Mouse (Mus musculus) hindbrain, embryonic 13.5 days (tissue): Measurements from ENCODE around the gene Mxd3. TPM values are rescaled to one million over a fixed set of nuclear protein-coding genes. Genes with fewer than 3 reads are reported as not detected.

Experiments
- ATAC-seq: fragments of 200-750 bp; cut with Nextera tagmentation; 2 replicates; pipeline ENCODE4 v1.8.0; 2017; ENCODE audit warnings: moderate TSS enrichment; ENCODE audit not compliant: low FRiP score
- H3K27ac ChIP-seq: fragments of 300-500 bp; sonication (generic); 2 replicates; pipeline ENCODE4 v1.5.1; 2015; ENCODE audit warnings: inconsistent platforms, mild to moderate bottlenecking, moderate library complexity
- H3K27me3 ChIP-seq: fragments of 300-500 bp; sonication (generic); 2 replicates; pipeline ENCODE4 v1.6.1; 2015; ENCODE audit warnings: mild to moderate bottlenecking, inconsistent platforms
- H3K36me3 ChIP-seq: fragments of 300-500 bp; sonication (generic); 2 replicates; pipeline ENCODE4 v1.6.1; 2015; ENCODE audit warnings: mild to moderate bottlenecking, inconsistent platforms
- H3K4me1 ChIP-seq: fragments of 300-500 bp; sonication (generic); replicated peaks from 2 replicates; pipeline ENCODE4 v1.6.1; 2015; ENCODE audit warnings: inconsistent platforms
- H3K4me2 ChIP-seq: fragments of 300-500 bp; sonication (generic); 2 replicates; pipeline ENCODE4 v1.6.1; 2015; ENCODE audit warnings: inconsistent platforms, mild to moderate bottlenecking, moderate library complexity
- H3K4me3 ChIP-seq: fragments of 300-500 bp; sonication (generic); 2 replicates; pipeline ENCODE4 v1.5.1; 2015; ENCODE audit warnings: mild to moderate bottlenecking, inconsistent platforms
- H3K9ac ChIP-seq: fragments of 300-500 bp; sonication (generic); 2 replicates; pipeline ENCODE4 v1.6.1; 2015; ENCODE audit warnings: mild to moderate bottlenecking, inconsistent platforms
- H3K9me3 ChIP-seq: fragments of 300-500 bp; sonication (generic); 2 replicates; pipeline ENCODE4 v1.6.1; 2016; ENCODE audit warnings: inconsistent platforms
- WGBS: fragments of 180-500 bp; shearing (Covaris S2); methylation state at CpG from one replicate; pipeline ENCODE4 v1.1.7; 2015; 5-methylcytosine and 5-hydroxymethylcytosine counted together
- polyA plus RNA-seq: library from polyadenylated mRNA; unstranded; fragments of >200 nt; fragmentation: Nextera tagmentation; extraction: Ambion mirVana; gene quantifications from 2 replicates; pipeline ENCODE4 v1.2.1, GENCODE M21; 2015

The Mxd3 gene
- 12.1 and 12.4 TPM in 2 replicates for polyA plus RNA-seq

DNA sequence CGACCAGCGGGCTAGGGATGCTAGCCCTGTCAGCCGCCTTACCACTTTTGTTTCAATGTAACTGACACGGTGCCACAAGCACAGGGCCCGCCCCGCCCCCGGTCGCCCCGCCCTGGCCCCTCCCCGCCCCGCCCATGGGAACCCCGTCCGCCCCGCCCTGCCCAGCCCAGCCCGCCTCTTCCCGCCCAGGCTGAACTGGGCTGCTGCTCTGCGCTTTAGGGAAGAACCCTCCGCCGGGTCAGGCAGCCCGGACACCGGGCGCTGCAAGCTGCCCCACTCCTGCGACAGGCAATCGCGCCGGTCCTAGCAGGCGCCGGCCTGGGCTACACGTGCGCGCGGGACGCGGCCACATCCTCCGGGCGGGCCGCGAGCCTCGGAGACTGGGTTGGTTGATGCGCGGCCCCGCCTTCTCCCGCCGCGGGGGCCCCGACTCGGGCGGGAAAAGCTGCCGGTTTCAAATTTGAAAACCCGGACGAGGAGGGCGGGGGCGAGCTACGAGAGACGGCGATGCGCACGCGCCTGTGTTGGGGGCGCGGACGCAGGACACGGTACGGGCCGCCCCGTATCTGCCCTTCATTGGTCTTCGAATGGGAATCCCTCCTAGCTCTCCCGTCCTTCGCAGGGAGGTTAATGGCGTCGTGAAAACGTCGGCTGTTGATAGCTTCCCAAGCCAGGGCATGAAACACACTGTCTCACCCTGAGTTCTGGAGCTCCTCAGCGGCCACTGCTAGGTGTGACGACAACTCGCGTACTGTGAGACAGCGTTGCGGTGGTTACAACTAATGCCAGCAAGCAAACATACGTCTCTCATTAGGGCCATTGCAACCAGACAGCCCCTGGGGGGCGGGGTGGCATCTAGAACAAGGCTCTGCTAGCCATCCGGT, at the start of gene Mxd3:
Gene Mxd3 (minus strand): TSS at position 141 of the 884 bp plus-strand sequence.
- Histone ChIP-seq H3K4me1 (peaks cover 35% of the 10 kb centered on the region), H3K9ac (peak within 1 kb of the TSS; percentile 77), H3K27ac (peak within 1 kb of the TSS; percentile 84), H3K36me3 (peaks cover 15% of the 10 kb centered on the region), H3K4me3 (peak within 1 kb of the TSS; percentile 65), H3K4me2 (peak within 1 kb of the TSS; percentile 80), H3K9me3 (no peaks in the 10 kb centered on the region), H3K27me3 (0 out of 2 replicates have a peak, but pooled peaks cover 7% of the 10 kb centered on the region)
- peak; percentile 83 for ATAC-seq
- WGBS, result 0% methylated on average over 69 of the region's 82 CpGs

DNA sequence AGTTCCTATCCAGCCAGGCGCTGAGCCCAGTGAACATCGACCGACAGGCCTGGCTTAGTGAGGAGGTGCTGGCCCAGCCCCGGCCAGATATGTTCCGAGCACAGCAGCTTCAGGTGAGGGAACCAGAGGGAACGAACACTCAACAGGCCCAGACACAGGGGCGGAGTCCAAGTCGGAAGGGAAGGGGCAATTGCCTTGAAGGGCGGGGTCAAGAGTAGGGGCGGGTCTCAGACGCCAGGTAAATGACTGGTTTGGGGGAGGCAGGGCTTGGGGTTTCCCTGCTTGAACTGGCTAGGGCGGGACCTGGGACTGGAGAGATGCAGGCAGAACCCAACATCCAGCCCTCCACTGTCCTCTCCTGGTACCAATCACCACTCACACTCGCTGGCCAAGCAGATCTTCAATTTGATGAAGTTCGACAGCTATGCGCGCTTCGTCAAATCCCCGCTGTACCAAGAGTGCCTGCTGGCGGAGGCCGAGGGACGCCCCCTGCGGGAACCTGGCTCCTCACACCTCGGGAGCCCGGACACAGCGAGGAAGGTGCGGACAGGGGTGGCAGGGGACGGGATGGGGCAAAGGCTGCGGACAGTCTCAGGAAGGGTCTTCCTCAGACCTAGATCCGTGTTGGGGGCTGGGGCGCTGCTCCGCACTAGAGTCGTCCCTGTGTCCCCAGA, 49.4 kb upstream of the Mxd3 start:
- H3K27me3 ChIP-seq, result peaks cover 84% of the 10 kb centered on the region
- no peak overlapping the region for H3K4me2 ChIP-seq
- H3K4me3 ChIP-seq, result no peak overlapping the region
- no peak overlapping the region for H3K27ac ChIP-seq
- 10% methylated on average over 32 of the region's 32 CpGs for WGBS
- peaks cover 7% of the 10 kb centered on the region; the same call in 1 of the 2 replicates for H3K4me1 ChIP-seq
- ATAC-seq, result no peak
- no peaks in the 10 kb centered on the region for H3K9me3 ChIP-seq
- H3K9ac ChIP-seq, result no peak overlapping the region
- H3K36me3 ChIP-seq, result no peaks in the 10 kb centered on the region

DNA sequence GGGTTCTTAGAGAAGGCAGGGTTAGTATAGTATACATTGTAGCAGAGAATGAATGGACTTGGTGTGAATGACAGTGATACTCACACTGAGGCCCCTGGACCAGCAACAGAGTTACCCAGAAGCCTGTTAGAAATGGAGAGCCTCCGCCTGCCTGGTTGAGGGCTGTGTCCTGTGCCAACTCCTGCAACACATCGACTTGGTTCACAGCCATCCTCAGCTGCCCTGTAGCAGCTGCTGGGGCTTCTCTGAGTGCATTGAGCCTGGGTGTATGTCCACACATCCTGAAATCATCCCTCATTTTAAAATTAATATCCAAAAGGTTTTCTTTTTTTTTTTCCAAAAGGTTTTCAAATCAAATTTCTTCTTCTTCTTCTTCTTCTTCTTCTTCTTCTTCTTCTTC, 46.3 kb upstream of the Mxd3 start:
- 69% methylated on average over 2 of the region's 2 CpGs for WGBS
- peaks cover 7% of the 10 kb centered on the region; the same call in 1 of the 2 replicates for H3K4me1 ChIP-seq
- no peak for ATAC-seq
- no peak overlapping the region for H3K4me2 ChIP-seq
- no peak overlapping the region for H3K9ac ChIP-seq
- H3K4me3 ChIP-seq, result no peak overlapping the region
- peaks cover 74% of the 10 kb centered on the region for H3K27me3 ChIP-seq
- no peaks in the 10 kb centered on the region for H3K36me3 ChIP-seq
- no peak overlapping the region for H3K27ac ChIP-seq
- H3K9me3 ChIP-seq, result no peaks in the 10 kb centered on the region

DNA sequence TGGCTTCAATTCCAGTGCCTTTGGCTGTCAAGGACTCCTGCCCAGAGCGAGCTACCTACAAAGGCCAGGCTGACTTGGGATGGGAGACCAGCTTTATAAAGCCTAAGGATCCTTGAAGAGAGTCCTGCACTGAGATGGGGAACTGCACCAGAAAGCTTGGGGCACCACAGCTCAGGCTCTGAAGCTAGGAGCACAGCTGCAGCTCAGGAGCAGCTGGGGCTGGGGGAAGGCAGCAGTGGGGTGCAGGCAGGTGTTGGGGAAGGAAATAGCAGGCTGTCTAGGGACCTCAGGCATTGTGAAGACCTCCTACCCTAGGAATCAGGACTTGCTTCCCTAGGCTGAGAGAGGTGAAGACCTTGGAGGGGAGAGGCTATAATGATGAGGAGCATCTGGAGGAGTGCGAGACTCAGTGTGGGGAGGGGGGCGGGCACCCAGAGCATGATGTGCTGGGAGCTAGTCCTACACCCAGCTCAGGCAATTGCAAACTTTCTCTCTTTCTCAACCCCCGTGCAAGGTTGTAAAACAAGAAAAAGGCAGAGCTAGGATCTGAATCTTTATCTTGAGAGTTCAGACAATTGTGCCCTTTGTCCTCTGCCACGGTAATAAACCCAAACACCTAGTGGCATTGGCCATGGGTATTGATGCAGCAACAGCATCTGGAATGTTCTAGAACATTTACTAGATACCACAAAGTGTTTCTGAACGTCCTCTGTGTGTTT, 44.7 kb upstream of the Mxd3 start:
- Histone ChIP-seq H3K27ac (no peak overlapping the region), H3K27me3 (peaks cover 70% of the 10 kb centered on the region), H3K9me3 (no peaks in the 10 kb centered on the region), H3K9ac (no peak overlapping the region), H3K4me1 (peaks cover 7% of the 10 kb centered on the region; the same call in 1 of the 2 replicates), H3K36me3 (no peaks in the 10 kb centered on the region), H3K4me3 (no peak overlapping the region), H3K4me2 (no peak overlapping the region)
- ATAC-seq, result no peak
- 71% methylated on average over 6 of the region's 6 CpGs for WGBS

DNA sequence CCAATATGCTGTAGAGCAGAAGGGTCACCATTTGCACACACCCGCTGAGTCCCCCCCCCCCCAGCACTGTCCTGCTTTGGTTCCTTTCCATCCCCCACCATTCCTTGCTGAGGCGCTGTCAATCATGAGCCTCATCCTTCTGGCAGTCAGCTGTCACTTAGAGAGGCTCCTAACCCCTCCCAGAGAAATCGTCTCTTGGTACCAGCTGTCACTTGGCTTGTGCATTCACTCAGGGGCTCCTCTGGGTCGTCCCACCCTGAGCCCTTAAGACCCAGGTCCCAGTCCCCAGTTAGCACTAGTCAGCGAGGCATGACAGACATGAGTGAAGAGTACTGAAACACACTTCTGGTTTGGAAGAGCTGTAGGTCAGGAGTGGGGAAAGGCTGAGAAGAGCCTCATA, 42.1 kb upstream of the Mxd3 start:
- H3K9ac ChIP-seq, result no peak overlapping the region
- no peak overlapping the region for H3K27ac ChIP-seq
- no peaks in the 10 kb centered on the region; the same call in 1 of the 2 replicates for H3K4me1 ChIP-seq
- H3K9me3 ChIP-seq, result no peaks in the 10 kb centered on the region
- peaks cover 55% of the 10 kb centered on the region for H3K27me3 ChIP-seq
- WGBS, result 54% methylated on average over 5 of the region's 5 CpGs
- no peak overlapping the region for H3K4me3 ChIP-seq
- no peak overlapping the region for H3K4me2 ChIP-seq
- no peak for ATAC-seq
- H3K36me3 ChIP-seq, result no peaks in the 10 kb centered on the region

DNA sequence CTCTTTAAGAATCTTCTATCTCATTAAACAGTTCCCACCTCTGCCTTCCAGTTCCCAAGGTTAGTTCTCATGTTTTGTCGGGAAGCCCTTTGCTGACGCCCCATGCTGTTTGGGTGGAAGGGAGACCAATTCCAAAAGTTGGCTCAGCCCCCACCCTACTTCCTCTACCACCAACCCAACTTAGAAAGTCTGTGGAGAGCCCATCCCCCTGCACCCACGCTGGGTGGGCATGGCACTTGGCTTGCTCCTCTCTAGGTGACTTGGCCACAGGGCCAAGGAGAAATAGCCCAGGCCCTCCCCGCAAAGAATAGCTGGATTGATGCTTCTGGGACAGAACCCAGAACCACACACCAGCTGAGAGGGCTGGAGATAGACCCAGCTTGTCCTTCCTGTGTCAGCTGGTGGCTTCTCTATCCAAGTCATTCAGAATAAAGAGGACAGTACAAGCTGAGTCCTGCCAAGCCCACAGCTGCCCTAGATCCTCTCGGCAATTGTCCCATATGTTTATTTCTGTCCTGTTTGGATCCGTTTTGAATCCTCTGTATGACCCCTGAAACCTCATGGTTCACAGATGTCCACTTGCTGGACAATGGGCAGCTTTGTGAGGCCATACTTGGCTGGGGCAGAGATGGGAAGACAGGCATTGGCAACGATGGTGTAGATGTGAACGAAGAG, 41.5 kb upstream of the Mxd3 start:
- Histone ChIP-seq H3K4me1 (no peaks in the 10 kb centered on the region; the same call in 1 of the 2 replicates), H3K36me3 (no peaks in the 10 kb centered on the region), H3K27ac (no peak overlapping the region), H3K9ac (no peak overlapping the region), H3K9me3 (no peaks in the 10 kb centered on the region), H3K4me3 (no peak overlapping the region), H3K4me2 (no peak overlapping the region), H3K27me3 (peaks cover 55% of the 10 kb centered on the region)
- ATAC-seq, result no peak
- 72% methylated on average over 8 of the region's 8 CpGs for WGBS

DNA sequence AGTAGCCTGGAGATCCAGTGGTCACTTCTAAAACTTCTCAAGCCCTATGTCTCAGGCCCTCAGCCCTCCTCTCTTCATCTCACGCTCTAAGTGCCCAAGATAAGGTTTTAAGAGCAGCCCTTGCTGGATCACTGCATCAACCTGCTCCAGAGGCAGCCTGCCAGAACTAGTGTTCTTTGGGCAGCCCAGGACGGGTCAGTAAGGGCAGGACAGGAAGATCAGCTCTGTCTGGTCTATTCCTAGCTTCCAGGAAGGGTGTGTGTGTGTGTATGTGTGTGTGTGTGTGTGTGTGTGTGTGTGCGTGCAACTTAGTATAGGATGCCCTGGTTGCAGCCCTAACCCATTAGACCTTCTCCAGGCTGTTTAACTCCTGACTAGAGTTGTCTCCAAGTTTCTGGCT, 40.6 kb upstream of the Mxd3 start:
- Histone ChIP-seq H3K27me3 (peaks cover 51% of the 10 kb centered on the region), H3K4me3 (no peak overlapping the region), H3K9me3 (no peaks in the 10 kb centered on the region), H3K36me3 (no peaks in the 10 kb centered on the region), H3K4me2 (no peak overlapping the region), H3K9ac (no peak overlapping the region), H3K27ac (no peak overlapping the region), H3K4me1 (no peaks in the 10 kb centered on the region; the same call in 1 of the 2 replicates)
- 68% methylated on average over 3 of the region's 3 CpGs for WGBS
- no peak for ATAC-seq

DNA sequence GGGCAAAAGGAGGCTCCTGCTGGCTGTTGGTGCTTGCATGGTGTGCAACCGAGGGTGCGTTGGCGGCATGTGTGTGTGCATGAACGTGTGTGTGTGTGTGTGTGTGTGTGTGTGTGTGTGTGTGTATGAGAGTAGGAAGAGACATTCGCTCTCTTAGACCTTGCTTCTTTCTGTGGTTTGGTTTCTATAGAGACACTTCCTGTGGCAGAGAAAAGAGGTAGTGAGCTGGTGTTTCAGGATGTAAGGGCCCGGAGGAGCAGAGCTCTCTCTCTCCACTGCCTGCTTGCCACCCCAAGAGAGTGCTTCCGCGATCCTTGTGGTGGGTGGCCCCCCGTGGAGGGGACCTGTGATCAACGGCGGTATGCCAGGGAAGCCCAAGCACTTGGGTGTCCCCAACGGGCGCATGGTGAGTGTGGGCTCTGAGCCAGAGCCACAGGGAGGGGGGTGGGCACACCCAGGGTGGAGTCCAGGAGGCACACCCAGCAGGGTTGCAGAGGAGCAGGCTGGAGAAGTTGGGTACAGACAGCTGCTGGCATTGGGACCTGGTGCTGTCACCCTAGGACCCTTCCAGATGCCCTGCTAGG, 40.0 kb upstream of the Mxd3 start, which contains the start of gene Rgs14:
Gene Rgs14 (plus strand): TSS at position 202 of the 584 bp plus-strand sequence.
- H3K27ac ChIP-seq, result no peak within 1 kb of the TSS
- WGBS, result 69% methylated on average over 13 of the region's 13 CpGs
- H3K4me2 ChIP-seq, result no peak within 1 kb of the TSS
- ATAC-seq, result no peak
- H3K4me3 ChIP-seq, result no peak within 1 kb of the TSS
- H3K9ac ChIP-seq, result no peak within 1 kb of the TSS
- no peaks in the 10 kb centered on the region for H3K36me3 ChIP-seq
- peaks cover 51% of the 10 kb centered on the region for H3K27me3 ChIP-seq
- H3K9me3 ChIP-seq, result no peaks in the 10 kb centered on the region
- H3K4me1 ChIP-seq, result no peaks in the 10 kb centered on the region; the same call in 1 of the 2 replicates

DNA sequence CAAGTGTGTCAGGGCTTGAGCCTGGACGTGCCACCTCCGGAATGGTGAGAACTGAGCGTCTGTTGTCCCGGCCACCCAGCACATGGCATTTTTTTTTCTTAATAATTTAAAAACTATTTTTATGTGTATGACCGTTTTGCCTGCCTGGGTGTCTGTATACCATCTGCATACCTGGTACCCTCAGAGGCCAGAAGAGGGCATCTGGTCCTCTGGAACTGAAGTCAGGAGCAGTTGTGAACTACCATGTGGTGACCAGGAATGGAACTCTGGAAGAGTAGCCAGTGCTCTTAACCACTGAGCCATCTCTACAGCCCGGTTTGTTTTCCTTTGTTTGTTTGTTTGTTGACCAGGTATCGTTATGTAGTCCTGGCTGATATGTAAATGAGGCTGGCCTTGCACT, 38.8 kb upstream of the Mxd3 start:
- no peaks in the 10 kb centered on the region for H3K36me3 ChIP-seq
- H3K9ac ChIP-seq, result no peak overlapping the region
- no peak overlapping the region for H3K4me3 ChIP-seq
- no peak for ATAC-seq
- WGBS, result 77% methylated on average over 7 of the region's 7 CpGs
- no peak overlapping the region for H3K27ac ChIP-seq
- H3K4me1 ChIP-seq, result no peaks in the 10 kb centered on the region; the same call in 1 of the 2 replicates
- no peak overlapping the region for H3K4me2 ChIP-seq
- H3K9me3 ChIP-seq, result no peaks in the 10 kb centered on the region
- peaks cover 39% of the 10 kb centered on the region for H3K27me3 ChIP-seq

DNA sequence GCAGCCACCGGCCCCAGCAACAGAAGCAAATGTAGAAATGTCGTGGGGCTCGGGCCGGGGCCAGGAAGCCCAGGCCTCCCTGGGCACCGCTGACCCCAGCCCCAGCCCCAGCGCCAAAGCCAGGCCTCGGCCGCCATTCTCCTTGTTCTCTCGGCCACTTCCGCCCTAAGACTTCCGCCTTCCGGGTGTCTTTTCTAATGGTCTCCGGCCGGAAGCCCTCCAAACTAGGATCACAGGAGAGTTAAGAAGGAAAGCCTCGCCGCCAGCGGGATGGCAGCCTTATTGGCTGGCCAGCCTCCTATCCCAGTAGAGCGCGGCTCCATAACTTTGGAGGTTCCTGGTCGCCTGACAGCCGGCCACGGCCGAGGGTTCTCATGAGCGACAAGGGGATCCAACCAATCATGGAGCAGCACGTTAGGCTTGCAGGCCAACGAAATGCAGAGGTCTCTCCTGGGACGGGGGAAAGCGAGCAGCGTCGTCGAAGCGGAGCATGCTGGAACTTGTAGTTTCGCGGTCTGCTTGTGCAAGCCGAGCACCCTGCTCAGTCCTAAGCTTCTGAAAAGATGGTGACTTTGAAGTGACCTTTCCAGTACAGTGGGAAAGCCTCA, 32.9 kb upstream of the Mxd3 start, which contains the start of gene Lman2:
Gene Lman2 (minus strand): TSS at position 331 of the 608 bp plus-strand sequence.
- Histone ChIP-seq H3K4me3 (peak within 1 kb of the TSS; percentile 94), H3K36me3 (peaks cover 31% of the 10 kb centered on the region), H3K9ac (peak within 1 kb of the TSS; percentile 93), H3K4me1 (peaks cover 39% of the 10 kb centered on the region), H3K4me2 (peak within 1 kb of the TSS; percentile 96), H3K27ac (peak within 1 kb of the TSS; percentile 90), H3K9me3 (no peaks in the 10 kb centered on the region), H3K27me3 (peaks cover 14% of the 10 kb centered on the region)
- peak; percentile 99 for ATAC-seq
- under 1% methylated on average over 35 of the region's 35 CpGs for WGBS

DNA sequence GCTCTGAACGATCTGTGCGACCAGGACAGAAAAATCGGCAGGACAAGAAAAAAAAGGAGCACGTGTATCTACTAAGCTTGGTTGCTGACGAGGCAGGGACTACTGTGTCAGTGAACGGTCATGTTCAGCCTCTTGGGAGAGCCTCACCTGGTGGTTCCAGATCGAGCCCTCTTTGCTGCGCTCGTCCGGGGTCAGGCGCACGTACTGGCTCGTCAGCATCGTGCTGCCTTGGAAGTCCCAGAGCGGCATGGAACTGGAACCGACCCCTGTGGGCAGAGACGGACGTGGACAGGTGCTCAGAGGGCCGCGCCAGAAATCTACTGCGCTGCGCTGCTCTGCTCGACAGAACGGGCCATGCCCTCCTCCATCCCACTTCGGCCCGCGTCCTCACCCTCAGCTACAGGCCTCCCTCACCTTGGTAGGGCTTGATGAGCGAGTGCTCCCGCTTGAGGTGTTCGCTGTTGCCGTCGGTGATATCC, 32.4 kb upstream of the Mxd3 start:
- H3K36me3 ChIP-seq, result peaks cover 35% of the 10 kb centered on the region
- H3K27me3 ChIP-seq, result peaks cover 11% of the 10 kb centered on the region
- H3K4me3 ChIP-seq, result peak overlapping the region; percentile 94
- peak overlapping the region; percentile 96 for H3K4me2 ChIP-seq
- peak overlapping the region; percentile 90 for H3K27ac ChIP-seq
- no peaks in the 10 kb centered on the region for H3K9me3 ChIP-seq
- peaks cover 39% of the 10 kb centered on the region for H3K4me1 ChIP-seq
- 1% methylated on average over 32 of the region's 32 CpGs for WGBS
- ATAC-seq, result peak; percentile 65
- peak overlapping the region; percentile 93 for H3K9ac ChIP-seq
